Mouse (Mus musculus): ENCODE data around the gene Iffo1.

DNA sequence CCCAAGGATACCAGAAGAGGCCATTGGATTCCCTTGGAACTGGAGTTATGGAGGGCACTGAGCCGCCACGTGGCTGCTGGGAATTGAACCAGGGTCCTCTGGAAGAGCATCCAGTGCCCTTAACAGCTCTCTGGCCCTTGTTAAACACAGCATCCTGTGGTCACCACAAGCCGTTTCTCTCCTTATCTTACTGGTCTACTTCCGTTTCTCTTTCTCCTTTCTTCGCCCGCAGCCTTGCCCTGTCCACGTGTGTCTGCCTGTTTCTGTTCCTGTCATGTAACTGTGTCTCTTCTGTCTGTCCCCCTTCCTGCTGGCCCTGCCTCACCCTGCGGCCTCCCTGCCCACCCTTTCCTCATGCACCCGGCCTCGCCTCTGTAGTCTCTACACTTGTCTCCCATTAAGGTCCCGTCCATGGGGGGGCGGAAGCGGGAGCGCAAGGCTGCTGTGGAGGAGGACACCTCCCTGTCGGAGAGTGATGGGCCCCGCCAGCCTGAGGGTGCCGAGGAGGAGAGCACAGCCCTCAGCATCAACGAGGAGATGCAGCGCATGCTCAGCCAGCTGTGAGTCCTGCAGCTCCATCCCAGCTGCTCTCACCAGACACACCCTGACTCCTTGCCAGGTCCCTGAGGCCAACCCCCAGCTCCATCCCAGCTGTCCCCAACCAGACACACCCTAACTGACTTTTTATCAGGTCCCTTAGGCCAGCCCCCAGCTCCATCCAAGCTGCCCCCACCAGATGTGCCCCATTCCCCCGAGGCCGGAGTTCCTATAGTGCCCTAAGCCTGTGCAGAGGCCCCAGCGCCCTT lies 7.4 kb downstream of the Iffo1 start:
- no peak for TF ChIP-seq CTCF (IDR thresholded peaks at IDR 0.05; ENCODE audit: low read depth)
- no peak for TF ChIP-seq EP300 (IDR thresholded peaks at IDR 0.05; ENCODE audit: low read depth)
